Mouse (Mus musculus) G1E (cell line): ENCODE results near the gene Pex5l.

ENCODE experiments used
- CTCF ChIP-seq: IDR thresholded peaks from 2 replicates; pipeline ENCODE4 v1.5.1; 2012; ENCODE audit warnings: low read depth, low read length, inconsistent platforms, mixed read lengths
- TAL1 ChIP-seq: conservative IDR thresholded peaks from 2 replicates; pipeline ENCODE4 v1.6.1; 2012; ENCODE audit warnings: low read depth, low read length, inconsistent platforms, mixed read lengths

GRCm38 (mm10) chr3:32905850-32906779, 236.9 kb downstream of the Pex5l start:
- no peak for TF ChIP-seq CTCF
- no peak for TF ChIP-seq TAL1
